Mouse (Mus musculus) heart, adult 2 months (tissue): ENCODE measurements around the gene Zfp663. TPM values are rescaled to one million over a fixed set of nuclear protein-coding genes. Genes with fewer than 3 reads are reported as not detected.

Experiments used
- DNase-seq, 2 experiments: peaks; one replicate each; pipeline ENCODE4 v3.0.0; 2021
- H3K27ac ChIP-seq: fragments of 200-600 bp; 2 replicates; pipeline ENCODE4 v1.8.1; 2022
- H3K27me3 ChIP-seq: fragments of 200-500 bp; 2 replicates; pipeline ENCODE4 v1.6.1; 2012; ENCODE audit warnings: mild to moderate bottlenecking, low read length, inconsistent platforms, mixed read lengths; ENCODE audit not compliant: control insufficient read depth, insufficient read depth
- H3K36me3 ChIP-seq: fragments of 200-500 bp; 2 replicates; pipeline ENCODE4 v1.6.1; 2012; ENCODE audit warnings: low read length, inconsistent platforms; ENCODE audit not compliant: control insufficient read depth, insufficient read depth
- H3K4me1 ChIP-seq: fragments of 200-500 bp; 2 replicates; pipeline ENCODE4 v1.6.1; 2011; ENCODE audit warnings: low read length; ENCODE audit not compliant: control insufficient read depth, insufficient read depth
- H3K4me3 ChIP-seq: fragments of 200-600 bp; 2 replicates; pipeline ENCODE4 v1.8.1; 2022
- H3K79me2 ChIP-seq: fragments of 200-500 bp; replicated peaks from 2 replicates; pipeline ENCODE4 v1.6.1; 2012; ENCODE audit warnings: mild to moderate bottlenecking, inconsistent platforms, low read length, moderate library complexity, mixed read lengths; ENCODE audit not compliant: control insufficient read depth, insufficient read depth
- H3K9ac ChIP-seq: fragments of 200-500 bp; 2 replicates; pipeline ENCODE4 v1.6.1; 2012; ENCODE audit warnings: low read depth, mild to moderate bottlenecking, control low read depth, inconsistent platforms, low read length, mixed read lengths
- CTCF ChIP-seq: fragments of 200-600 bp; IDR thresholded peaks from 2 replicates; pipeline ENCODE4 v1.8.1; 2022; ENCODE audit warnings: antibody characterized with exemption, mild to moderate bottlenecking, moderate library complexity
- EP300 ChIP-seq: fragments of 200-500 bp; IDR thresholded peaks from 2 replicates; pipeline ENCODE4 v1.6.1; 2011; ENCODE audit warnings: low read depth, low read length, control low read depth; ENCODE audit not compliant: insufficient read depth
- POLR2A ChIP-seq: fragments of 200-500 bp; IDR thresholded peaks from 2 replicates; pipeline ENCODE4 v1.6.1; 2011; ENCODE audit warnings: mild to moderate bottlenecking, low read depth, low read length, control low read depth; ENCODE audit not compliant: insufficient read depth
- WGBS: fragments of 180-500 bp; shearing (Covaris S2); methylation state at CpG from one replicate; pipeline ENCODE4 v1.1.7; 2018; 5-methylcytosine and 5-hydroxymethylcytosine counted together
- intact Hi-C: fragments of 180-260 bp; cut with DNase I; formaldehyde crosslinking; loops from one replicate; pipeline ENCODE4 v1.15.1; 2025
- polyA plus RNA-seq: library from polyadenylated mRNA; depleted of rRNA; stranded (reverse); fragments of >200 nt; gene quantifications from 2 replicates; pipeline ENCODE4 v1.2.3, GENCODE M21; 2012; rRNA removed
- total RNA-seq, 2 experiments: library from RNA; stranded (reverse); gene quantifications; 2 replicates each; pipeline ENCODE4 v1.2.3; 2021

Zfp663 gene
- total and polyA plus RNA-seq, 3 experiments: not detected

GRCm38 (mm10) chr2:165301409-165301808, 67.1 kb downstream of the Zfp663 start:
- intact Hi-C loops: no loop called here
- Histone ChIP-seq H3K9ac (no peak overlapping the region), H3K79me2 (no peaks in the 10 kb centered on the region), H3K4me1 (no peaks in the 10 kb centered on the region), H3K27ac (no peak overlapping the region), H3K27me3 (no peaks in the 10 kb centered on the region), H3K36me3 (no peaks in the 10 kb centered on the region), H3K4me3 (no peak overlapping the region)
- WGBS: 78% methylated on average over 3 of the region's 3 CpGs
- TF ChIP-seq POLR2A (no peak), CTCF (no peak), EP300 (no peak)
- DNase-seq: no peak

Other genes starting within 250 kb of the Zfp663 start
- gene Cdh22, start 133.9 kb downstream of the Zfp663 start, total RNA-seq: under 1 TPM; 0.50 to 0.65 TPM
- 0.76 and 1.0 TPM in 2 replicates for gene Cdh22, start 133.9 kb downstream of the Zfp663 start, polyA plus RNA-seq
- 10 to 100 TPM; 15.9 to 18.1 TPM for gene Slc35c2, start 80.9 kb downstream of the Zfp663 start, total RNA-seq
- gene Slc35c2, start 80.9 kb downstream of the Zfp663 start, polyA plus RNA-seq: 43.6 and 46.4 TPM in 2 replicates
- 10 to 100 TPM; 13.9 to 14.8 TPM for gene Elmo2, start 42.2 kb downstream of the Zfp663 start, total RNA-seq
- 36.3 and 39.0 TPM in 2 replicates for gene Elmo2, start 42.2 kb downstream of the Zfp663 start, polyA plus RNA-seq
- 1 to 10 TPM; 2.1 to 2.3 TPM for gene Zfp334, start 19.5 kb upstream of the Zfp663 start, total RNA-seq
- 1.3 and 2.0 TPM in 2 replicates for gene Zfp334, start 19.5 kb upstream of the Zfp663 start, polyA plus RNA-seq
- gene Ocstamp, start 31.7 kb upstream of the Zfp663 start, total RNA-seq: not detected
- gene Ocstamp, start 31.7 kb upstream of the Zfp663 start, polyA plus RNA-seq: 0.02 TPM in 1 of 2 replicates, not detected in the other
- under 1 TPM; 0.31 to 0.68 TPM for gene Slc13a3, start 104.5 kb upstream of the Zfp663 start, total RNA-seq
- 0.29 and 0.35 TPM in 2 replicates for gene Slc13a3, start 104.5 kb upstream of the Zfp663 start, polyA plus RNA-seq
- gene Trp53rka, start 124.6 kb upstream of the Zfp663 start, total RNA-seq: 1 to 10 TPM; 8.8 to 9.2 TPM
- gene Trp53rka, start 124.6 kb upstream of the Zfp663 start, polyA plus RNA-seq: 10.9 and 14.4 TPM in 2 replicates
- 1 to 10 TPM; 5.0 to 5.8 TPM for gene Slc2a10, start 135.1 kb upstream of the Zfp663 start, total RNA-seq
- gene Slc2a10, start 135.1 kb upstream of the Zfp663 start, polyA plus RNA-seq: 3.8 and 4.4 TPM in 2 replicates
- 1 to 10 TPM in 1 of 2 experiments, under 1 TPM in 1; 0.55 to 1.6 TPM for gene Eya2, start 226.3 kb upstream of the Zfp663 start, total RNA-seq
- gene Eya2, start 226.3 kb upstream of the Zfp663 start, polyA plus RNA-seq: 2.4 and 5.5 TPM in 2 replicates